Mouse (Mus musculus) activated CD4-positive, CD25-positive, alpha-beta regulatory T cell, adult 4 months (primary cell): ENCODE results near the gene Syn3. TPM values are rescaled to one million over a fixed set of nuclear protein-coding genes. Genes with fewer than 3 reads are reported as not detected.
"Not testable (repeated sequence)": the region's sequence is repeated elsewhere in the genome, so short reads cannot be mapped to it uniquely, and the experiment has no call there.

Experiments used
- ATAC-seq: one replicate; pipeline ENCODE4 v1.8.0; 2017
- polyA plus RNA-seq, 2 experiments: library from polyadenylated mRNA; unstranded; fragments of 100-300 nt; shearing (Covaris generic); gene quantifications; one replicate each; pipeline ENCODE4 v1.2.1; 2017

The Syn3 gene
- under 1 TPM in 1 of 2 experiments, not detected in 1; 0.26 TPM for polyA plus RNA-seq

DNA sequence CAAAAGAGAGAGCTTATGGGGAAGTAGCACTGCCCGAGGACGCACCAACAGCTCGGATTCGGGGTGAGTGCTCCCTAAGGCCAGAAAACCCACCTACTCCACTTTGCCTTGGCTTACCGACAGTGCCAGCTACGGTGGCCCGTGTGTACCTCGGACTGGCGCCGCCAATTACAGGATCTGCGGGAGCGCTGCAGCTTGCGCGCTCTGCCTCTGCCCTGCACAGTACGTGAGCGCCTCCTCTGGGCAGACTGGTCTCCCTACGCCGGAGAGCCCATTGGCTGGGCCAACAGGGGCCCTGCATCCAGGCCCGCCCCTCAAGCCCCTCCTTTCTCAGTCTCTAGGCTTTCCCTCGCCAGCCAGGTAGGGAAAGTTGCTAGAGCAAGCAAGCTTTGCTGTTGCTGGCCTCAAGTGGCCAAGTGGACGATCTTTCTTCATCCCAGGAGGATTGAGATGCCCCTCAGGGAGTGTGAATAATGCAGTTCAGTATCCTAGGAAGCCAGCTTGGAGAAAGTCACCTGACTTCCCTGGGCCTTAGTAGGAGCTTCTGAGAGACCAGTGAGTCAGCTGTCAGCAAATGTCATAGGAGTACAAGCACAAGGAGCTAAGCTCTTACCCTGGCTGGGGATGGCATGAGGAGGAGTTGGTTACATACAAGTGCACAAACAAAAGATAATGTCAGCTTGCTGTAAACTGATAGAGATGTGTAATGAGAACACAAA lies at the start of gene Syn3:
Gene Syn3, minus strand, starts transcription at position 224 of the 719 bp plus-strand sequence.
- ATAC-seq: no peak

DNA sequence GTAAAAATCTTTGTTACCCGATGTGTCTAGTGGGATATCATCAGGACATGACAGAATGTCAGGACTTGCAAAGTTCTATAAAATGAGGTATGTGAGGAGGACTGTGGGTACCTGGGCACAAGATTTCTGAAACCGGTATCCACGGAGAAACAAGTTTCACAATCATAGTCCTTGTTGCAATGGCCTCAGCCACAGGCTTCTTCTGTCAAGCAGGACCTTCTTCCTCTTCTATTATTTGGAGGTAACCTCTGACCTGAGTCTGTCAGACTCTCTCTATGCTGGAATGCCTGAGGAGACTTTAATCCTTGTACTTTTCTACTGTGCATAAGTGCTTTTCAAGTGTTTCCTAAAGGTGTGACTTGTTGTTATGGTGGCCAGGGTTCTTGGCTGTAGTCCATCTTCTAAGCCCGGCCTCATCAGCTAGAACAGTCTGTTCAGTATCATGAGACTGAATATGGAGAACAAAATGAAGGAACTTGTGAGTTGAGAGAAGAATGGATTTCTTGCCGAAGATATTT lies 27.7 kb upstream of the Syn3 start:
- not testable (repeated sequence) for ATAC-seq

DNA sequence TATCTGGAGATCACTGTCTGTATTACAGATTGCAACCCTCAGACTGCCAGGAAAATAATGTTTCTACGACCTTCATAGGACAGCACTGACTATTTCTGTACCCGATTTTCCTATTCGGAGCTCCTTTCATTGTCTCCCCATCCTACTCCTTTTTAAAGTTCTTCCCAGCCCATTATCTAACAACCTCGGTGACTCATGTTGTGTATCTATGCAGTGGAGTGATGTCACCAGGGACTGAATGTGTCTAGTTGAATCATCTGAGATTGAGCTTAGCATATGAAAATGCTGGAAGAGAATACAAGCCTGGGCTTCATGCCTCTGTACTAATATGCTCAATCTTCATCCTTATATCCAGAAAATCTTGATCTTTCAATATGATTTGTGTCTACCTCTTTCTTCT lies 15.1 kb upstream of the Syn3 start:
- no peak for ATAC-seq

DNA sequence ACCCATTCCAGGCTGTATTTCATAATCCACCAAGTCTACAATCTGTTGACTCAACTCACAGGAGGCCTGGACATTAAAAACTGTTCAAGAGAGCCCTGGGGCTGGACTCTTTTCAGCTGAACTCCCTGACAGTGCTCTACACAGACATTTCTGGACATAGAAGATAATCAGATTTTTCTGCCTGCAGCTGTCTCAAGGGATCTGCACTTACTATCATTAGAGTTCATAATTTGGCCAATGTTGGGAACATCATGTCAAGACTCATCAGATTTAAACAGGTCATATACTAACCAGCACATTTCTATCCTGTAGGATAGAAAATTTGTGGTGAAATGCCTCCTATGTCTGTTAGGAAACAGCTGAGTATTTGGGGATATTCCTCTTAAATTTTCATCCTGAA lies 12.2 kb upstream of the Syn3 start:
- no peak for ATAC-seq

DNA sequence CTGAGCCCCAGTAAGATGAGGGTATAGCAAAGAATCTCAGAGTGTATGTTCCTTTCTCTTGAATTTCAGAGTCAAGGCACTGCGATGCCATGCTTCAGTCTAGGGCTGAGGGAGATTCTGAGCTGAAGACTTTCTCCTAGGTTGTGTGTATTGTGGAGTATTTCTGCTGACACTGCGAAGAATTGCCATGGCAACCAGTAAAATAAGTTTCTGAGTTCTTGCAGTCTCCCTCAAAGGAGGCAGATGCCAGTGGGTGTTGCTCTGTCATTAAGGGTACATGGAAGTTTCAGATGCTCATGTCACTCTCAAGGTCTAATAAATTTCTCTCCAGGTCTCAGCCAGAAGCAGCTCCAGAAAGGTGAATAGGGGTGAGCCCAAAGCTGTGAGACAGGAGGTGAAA lies 3.4 kb upstream of the Syn3 start:
- ATAC-seq: no peak

DNA sequence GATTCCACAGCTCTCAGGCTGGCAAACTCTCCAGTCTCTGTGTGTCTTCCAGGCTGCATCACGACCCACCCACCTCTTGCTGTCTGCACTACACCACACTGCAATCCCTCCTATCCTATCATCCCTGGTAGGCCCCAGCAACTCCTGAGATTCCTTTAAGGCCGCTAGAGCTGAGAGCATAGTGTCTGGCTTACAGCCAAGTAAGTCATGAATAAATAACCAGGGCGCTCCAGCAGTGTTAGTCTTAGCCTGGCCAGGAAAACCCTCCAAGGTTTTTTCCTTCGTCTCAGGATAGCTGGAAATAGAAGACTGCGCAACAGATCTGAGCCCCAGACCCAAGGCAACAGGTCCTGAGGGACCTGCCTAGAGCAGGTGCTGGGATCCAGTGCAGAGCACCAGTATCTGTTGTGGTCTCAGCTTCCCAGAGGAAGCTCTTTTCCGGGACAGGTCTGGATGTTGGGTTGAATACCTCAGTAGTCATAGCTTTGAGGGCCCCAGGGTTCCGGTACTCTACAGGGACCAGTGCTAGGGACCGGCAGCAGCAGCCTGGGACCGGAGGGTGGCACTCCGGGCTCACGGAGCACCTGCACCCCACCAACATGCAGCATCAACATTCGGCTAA lies 534 bp downstream of the Syn3 start:
- no peak for ATAC-seq

DNA sequence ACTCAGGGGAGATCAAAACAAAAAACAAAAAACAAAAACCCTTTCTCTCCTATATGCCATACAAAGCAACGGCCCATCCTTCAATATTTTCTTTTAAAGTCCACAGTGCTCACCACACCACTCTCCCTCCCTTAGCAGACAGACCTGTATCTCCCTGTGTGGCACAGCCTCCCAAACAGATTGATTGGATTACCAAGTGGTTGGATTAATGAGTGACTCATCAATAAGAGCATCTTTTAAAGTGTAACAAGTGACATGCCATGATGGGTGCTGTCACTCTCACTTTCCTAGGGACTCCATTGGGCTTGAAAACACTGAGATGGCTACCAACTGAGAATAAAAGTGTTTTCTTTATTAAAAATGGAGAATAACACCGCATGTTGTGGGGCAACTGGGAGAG lies 2.8 kb downstream of the Syn3 start:
- ATAC-seq: no peak

DNA sequence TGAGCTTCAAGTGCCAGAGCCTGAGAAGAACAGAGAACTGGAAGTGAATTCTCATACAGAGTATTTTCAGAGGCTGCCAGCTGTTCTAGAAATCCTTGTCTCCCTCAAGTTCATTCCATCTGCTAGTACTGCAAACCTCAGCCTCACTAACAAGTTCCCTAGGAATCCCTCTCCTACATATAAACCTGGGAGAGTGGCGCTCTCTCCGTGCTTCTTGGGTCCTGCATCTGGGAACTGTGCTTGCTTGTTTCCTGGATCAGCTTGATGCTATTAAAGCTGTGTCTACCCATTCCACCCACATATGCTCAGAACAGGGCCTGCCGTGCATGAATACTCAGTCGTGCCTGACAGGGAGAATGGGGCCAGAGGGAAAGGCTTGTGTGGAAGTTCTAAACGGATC lies 5.6 kb downstream of the Syn3 start:
- no peak for ATAC-seq

DNA sequence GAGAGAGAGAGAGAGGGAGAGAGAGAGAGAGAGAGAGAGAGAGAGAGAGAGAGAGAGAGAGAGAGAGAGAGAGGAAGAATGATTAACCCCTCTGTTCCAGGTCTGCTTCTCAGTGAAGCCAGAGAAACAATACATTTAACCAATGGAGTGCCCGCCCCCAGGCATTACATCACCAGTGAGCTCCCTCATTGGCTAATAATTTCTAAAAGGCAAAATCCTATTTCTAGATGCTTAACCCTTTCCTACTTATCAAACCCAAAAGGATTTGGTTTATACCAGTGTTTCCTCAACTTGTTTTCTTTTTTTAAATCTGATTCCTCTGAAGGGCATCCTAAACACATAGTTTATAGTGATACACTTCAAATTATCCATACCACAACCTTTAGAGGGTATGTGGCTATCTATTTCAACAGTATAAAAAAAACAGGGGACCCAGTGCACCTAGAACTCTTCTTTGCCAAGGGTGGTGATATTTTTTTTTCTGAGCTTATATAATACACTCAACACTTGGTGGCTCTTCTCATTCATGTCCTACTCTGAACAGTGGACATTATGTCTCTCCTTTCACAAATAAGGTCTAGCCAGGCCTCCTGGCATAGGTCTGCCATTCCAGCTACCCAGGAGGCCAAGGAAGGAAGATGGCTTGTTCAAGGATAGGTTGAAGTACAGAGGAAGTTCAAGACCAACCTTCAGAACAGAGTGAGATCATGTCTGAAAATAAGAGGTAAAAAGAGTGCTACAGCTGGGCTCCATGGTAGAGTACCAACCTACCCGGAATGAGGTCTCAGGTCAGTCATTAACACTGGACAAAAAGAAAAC lies 6.4 kb downstream of the Syn3 start:
- no peak for ATAC-seq

DNA sequence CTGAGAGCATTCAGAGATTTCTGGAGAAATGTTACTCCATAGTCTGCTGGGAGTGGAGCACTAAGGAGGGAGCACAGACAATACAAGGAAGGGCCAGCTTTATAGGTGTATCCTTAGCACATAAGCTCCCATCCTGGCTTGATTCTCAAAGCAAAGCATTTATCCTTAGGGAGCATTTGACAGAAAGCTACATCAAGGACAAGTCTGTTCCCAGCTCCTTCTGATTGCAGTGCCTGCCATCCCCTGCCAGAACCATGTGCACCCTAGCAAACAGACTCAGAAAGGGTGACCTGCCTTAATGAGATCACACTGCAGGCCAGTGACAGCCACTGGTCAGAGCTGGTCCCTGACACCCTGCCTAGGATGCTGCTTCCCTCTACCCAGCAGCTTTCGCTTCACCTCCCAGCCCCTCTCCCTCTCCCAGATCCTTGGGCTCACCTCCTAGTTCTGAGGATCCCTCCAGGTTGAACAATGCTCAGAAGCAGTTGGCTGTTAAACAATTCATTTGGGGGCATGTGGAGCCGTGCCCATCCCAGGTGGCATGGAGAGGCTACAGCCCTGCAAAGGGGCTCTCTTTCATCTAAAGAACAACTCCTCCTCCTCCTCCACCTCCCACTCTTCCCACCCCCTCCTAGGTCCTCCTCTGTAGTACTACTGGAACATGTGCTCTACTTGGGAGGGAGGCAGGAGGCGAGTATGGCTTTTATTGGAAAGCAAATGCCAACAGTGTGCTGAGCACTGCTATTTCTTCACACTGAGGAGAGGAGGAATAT lies 7.2 kb downstream of the Syn3 start:
- ATAC-seq: no peak

DNA sequence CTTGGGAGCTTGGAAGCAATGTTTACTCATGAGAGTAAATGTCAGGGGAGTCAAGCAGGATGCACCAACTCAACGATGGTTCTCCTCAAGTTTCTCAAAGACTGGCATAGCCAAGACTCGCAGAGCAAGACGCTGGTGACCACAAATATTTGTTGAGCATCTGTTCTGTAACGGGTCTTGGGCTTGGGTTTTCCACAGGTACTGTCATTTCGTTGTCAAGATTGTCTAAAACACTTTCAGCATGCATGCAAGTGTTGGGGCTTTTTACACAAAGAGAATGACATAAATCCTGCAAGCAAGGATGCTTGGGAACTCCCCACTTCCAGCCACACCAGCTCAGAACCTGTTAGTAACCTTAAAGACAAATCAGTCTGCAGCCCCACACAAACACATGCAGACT lies 10.2 kb downstream of the Syn3 start:
- no peak for ATAC-seq

DNA sequence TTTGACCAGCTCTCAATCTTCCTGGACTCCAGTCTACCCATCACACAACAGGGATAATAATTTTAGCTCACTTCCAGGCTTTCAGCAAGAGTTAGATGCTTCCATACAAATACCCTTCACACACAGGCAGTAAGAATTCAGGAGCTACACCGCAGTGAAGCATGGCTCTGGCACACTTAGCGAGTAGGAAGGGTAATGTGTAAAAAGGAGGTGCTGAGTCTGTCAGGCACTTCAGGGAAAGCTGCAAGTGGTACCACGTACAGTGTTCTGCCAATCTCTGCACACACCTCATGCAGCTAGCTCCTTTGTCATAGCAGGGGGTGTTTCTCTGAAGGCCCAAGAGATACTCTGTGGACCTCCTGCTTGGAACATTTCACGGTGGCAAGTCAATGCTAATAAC lies 12.7 kb downstream of the Syn3 start:
- no peak for ATAC-seq

DNA sequence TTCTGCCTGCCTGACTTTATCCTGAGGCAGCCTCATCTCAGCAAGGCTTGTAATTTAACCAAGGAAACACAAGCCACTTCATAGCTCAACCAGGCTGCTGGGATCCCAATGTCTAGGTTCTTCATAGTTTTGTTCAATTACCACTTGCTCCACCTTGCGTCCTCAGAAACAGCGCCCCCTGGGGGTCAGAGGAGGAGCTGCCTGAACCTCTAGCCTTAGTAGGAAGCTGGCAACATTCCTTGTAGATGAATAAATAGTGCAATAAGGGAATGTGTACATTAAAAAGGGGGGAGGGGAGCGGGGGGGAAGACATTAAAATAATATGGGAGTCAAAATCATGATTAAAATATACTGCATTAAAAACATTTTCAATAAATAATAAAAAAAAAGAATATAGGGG lies 14.7 kb downstream of the Syn3 start:
- no peak for ATAC-seq

DNA sequence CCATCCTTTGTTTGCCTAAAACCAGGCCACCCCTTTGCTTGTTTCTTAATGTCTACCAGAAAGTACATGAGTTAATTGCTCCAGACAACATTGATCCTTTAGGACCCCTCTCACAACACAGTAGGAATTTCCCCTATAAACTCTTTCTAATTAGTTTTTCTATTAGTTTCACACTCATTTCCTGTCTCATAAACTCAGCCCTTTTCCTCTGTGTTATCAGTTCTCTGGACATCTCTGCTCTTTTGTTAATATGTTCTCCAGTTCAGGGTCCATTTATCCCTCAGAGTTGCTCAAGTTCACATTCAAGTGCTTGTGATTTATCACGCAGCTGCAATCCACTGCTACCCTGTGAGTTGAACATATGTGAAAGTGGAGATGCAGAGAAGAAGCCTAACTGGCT lies 16.2 kb downstream of the Syn3 start:
- ATAC-seq: no peak

DNA sequence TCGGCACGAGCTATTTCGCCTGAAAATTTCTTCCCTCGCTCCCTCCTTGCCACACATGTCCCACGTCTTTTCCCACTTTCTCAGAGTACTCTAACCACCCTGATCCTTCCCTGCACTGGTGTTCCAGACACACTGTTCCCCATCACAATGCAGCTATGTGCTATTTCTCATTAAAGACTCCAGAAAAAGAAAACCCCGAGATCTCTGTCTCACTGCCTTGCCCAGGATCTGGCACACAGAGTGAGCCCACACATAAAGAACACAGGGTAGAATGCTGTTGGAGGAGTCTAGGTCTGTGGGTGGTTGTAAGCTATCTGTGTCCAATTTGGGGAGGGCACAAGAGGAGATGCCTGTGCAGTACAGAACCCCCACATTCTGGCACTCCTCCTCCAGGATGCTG lies 18.0 kb downstream of the Syn3 start:
- no peak for ATAC-seq

DNA sequence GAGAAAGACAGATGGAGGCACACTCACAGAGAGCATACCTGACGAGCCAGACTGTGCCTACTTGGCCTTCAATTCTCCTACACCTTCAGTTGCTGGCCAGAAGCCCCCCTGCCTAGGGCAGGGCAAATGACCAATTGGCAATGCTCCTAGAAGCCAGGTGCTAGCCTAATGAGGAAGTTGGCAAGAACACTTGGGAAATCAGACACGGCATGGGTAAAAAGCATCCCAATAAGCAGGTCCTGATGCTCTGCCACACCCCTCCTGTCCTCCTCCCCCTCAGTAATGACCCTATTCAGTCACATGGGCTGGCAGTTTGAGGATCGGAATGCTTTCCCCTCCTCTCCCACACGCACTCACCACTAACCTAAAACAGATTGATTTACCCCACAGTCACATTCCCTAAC lies 19.0 kb downstream of the Syn3 start:
- no peak for ATAC-seq

DNA sequence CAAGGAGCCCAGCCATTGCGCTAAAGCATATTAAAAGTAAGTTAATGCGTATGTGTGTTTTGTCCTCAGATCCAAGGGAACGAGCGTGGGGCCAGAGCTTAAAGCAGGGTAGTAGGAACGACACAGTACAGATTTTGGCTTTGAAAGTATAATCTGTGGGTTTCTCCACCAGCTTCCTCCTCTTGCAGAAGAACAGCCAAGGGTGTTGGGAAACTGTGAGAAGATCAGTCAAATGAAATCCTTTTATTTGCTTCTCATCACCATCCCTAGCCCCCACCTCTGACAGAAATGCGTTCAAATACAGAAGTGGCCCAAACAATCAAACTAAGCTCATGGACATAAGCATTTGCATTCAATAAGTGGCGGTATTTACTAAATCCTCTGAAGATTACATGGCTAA lies 22.0 kb downstream of the Syn3 start:
- no peak for ATAC-seq

DNA sequence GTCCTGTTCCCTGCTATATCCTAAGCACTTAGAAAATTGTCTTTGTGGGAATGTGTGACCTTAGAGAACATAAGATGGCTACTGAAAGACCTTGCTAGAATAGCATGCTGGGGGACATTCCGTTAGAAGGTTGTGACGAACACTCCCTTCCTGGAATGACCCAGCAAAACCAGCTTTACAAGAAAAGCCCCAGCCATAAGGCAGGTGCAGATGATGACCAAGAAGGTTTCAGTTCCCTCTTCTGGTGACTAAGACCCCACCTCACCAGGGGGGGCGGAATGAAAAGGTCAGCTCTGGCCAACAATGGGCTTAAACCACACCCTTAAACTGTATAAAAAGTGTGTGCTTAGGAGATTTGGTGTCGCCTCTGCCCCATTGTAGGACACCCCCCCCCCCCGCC lies 23.4 kb downstream of the Syn3 start:
- no peak for ATAC-seq

DNA sequence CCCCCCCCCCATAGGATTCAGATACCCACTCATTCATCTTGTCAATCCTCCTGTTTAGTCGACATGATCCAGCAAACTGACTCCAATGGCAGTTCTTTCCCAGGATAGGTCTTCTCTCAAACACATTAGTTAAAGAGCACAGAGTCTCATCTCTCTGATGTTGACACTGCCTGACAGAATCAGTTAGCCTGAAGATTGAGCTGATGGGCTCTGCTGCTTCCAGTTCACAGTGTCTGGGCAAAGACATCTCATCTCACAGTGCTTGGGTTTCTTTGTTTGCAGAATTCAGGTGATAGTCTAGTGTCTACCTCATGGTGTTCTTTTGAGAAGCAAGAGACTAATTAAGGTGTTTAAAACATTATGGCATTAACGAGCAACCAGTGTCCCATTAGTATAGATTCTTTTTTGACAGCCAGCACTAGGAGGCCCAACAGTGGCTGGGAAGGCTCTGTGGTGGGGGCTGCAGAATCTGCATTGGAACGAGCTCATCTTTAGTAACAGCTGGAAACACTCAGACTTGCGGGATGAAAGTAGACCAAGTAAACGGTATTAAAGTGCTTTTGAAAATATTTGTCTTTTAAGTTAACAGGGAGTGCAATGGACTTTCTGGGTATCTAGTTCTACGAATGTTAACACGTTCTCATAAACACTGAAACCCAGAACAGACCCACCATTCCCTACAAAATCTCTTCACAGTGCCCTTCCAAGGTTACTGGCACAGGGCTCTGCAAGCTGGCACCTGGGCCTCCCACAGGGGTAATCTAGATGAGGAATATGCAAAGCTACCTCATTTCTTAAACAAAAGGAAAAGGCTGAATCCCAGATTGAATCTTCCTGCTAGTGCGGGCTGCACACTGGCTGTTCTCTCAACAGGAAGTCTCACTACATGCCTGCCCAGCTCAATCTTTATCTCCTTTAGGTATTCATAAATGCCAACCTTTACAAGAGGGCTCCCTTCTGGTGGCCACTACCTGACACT lies 24.2 kb downstream of the Syn3 start:
- ATAC-seq: no peak

DNA sequence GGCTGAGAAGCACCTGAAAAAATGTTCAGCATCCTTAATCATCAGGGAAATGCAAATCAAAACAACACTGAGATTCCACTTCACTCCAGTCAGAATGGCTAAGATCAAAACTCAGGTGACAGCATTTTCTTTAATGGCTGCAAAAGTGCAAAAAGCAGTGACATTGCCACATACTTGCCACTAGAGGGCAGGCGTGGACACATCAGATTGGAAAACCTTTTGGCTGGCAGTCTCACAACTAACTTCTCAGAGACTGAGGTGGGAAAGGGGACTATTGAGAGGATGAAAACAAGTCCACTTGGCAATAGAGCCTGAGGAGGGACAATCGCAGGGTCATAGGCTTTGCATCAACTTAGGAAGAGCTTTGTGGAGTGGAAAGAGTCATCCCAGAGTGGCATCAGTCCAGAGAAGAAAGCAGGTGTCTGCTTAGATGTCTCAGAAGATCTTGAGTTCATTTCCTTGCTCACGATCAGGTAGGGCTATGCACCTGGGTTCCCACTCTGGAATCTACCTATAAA lies 25.0 kb downstream of the Syn3 start:
- ATAC-seq: no peak
